Mouse (Mus musculus) thymus, postnatal 10 days (tissue): ENCODE results near the gene Pno1.
"Not testable (repeated sequence)": the region's sequence is repeated elsewhere in the genome, so short reads cannot be mapped to it uniquely, and the experiment has no call there.

Experiments used
- DNase-seq, 2 experiments: peaks; one replicate each; pipeline ENCODE4 v3.0.0; 2021; ENCODE audit warnings: low spot score in 2 of 2

Gene Pno1

DNA sequence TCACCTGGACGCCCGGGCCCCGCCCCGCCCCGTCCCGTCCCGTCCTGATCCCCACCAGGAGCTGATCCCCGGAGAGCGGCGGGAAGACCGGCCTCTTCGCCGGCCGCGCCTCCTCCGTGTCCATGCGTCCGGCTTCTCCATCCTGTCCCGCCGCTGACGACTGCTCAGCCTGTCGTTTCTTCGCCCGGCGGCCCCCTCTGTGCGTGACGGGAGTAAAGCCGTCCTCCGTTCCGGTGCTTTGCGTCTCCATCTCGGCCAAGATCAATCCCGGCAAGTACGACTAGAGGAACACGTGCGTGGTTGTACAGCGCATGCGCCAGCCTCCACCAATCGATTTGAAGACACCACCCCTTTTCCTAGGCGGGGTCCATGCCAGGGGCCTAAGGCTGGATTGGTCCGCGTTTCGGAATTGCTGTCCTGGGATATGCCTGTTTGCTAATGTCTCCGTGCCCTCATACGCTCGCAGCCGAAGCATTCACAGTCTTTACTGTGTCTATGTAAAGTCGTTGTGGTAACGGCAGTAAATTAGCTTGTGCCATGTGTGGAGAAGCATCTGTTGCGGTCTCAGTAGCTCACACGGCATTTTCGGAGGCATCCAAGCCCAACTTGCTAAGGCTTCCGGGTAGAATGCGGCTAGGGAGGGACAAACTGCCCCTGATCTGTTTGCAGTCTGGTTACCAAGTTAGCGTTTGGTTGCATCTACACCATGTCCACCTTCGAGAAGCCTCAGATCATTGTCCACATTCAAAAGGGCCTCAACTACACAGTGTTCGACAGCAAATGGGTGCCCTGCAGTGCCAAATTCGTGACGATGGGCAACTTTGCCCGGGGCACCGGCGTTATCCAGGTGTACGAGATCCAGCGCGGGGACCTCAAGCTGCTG is at the start of gene Pno1:
Gene Pno1 (minus strand): TSS at position 311 of the 883 bp plus-strand sequence.
- peak; percentile 92 to 93 for DNase-seq

DNA sequence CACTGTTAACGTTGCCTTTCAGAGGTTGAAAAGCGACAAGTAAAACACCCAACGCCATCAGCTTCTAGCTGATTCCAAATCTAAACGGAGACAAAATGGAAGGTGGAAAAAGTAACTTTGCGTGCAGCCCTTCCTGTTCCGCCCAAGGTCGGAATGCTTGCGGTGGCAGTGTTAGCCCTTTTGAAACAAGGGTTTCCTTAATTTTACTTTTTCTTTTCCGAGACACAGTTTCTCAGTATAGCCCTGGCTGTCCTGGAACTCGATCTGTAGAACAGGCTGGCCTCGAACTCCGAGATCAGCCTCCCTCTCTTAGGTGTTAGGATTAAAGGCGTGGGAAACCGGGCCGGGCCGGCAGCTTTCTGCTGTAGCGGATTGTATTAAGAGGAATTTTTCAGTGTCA is 46.5 kb upstream of the Pno1 start:
- peak in 1 of 2 experiments; percentile 25 for DNase-seq

DNA sequence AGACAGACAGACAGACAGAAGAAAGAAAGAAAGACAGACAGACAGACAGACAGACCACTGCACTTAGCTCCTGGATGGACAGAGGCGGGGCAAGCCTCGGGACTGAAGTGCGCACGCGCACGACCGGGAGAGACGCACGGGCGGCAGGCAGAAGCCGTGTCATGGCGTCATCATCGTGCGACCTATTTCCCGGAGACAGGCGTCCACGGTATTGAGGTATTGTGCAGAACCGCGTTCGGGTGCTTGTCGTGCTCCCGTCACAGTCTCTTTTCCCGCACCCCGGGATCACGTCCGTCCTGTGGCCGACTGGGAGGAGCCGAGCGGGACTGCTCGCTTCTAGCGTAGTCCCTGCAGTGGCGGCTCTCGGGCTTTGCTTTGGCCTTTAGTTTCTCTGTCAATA is 46.1 kb upstream of the Pno1 start, which contains the start of gene C1d:
Gene C1d (plus strand): TSS at position 137 of the 400 bp plus-strand sequence.
- peak; percentile 89 to 94 for DNase-seq

DNA sequence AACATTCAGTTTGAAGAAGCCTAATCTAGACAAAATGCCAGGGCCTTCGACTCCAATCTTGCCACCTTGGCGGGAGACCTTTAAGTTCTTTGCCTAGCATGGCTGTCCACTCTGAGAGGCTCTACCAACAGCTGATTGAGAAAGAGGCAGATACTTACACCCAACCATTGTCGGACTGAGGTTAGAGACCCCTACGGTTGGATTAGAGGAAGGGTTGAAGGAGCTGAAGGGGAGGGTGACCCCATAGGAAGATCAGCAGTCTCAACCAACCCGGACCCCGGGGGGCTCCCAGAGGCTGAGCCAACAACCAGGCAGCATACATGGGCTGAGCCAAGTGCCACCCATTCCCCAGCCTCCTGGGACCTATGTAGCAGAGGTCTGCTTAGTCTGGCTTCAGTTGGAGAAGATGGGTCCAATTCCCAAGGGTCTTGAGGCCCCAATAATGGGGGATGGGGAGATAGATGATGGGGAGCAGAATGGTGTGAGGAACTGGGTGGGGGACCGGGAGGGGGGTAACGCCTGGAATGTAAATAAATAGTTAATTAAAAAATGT is 45.5 kb upstream of the Pno1 start:
- peak in 1 of 2 experiments; percentile 17 for DNase-seq

DNA sequence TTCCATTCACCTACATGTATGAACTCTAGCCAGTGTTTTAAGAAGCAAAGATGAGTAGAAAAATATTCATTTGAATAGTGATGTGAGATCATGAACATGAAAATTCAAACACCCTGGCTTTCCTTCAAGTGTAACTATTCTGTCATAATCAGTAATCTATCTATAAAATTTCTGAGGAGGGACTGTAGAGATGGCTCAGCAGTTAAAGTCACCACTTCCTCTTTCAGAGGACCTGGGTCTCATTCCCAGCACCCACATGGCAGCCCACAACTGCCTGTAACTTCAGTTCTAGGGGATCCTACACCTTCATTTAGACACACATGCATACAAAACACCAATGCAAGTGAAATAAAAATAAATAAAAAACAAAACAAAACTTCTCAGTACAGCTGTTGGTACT is 37.3 kb upstream of the Pno1 start:
- no peak for DNase-seq

DNA sequence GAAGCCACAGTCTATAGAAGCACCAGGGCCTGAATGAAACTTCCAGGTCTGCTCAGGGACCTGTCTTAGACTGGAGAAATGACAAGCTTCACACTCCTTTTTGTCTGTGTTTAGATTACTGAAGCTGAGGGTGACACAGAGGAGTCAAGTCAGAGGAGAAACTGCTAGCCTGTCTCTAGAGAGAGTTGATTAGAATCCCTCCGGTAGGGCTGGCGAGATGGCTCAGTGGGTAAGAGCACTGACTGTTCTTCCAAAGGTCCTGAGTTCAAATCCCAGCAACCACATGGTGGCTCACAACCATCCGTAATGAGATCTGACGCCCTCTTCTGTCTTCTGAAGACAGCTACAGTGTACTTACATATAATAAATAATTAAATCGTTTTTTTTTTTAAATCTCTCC is 27.2 kb upstream of the Pno1 start:
- not testable (repeated sequence) for DNase-seq

DNA sequence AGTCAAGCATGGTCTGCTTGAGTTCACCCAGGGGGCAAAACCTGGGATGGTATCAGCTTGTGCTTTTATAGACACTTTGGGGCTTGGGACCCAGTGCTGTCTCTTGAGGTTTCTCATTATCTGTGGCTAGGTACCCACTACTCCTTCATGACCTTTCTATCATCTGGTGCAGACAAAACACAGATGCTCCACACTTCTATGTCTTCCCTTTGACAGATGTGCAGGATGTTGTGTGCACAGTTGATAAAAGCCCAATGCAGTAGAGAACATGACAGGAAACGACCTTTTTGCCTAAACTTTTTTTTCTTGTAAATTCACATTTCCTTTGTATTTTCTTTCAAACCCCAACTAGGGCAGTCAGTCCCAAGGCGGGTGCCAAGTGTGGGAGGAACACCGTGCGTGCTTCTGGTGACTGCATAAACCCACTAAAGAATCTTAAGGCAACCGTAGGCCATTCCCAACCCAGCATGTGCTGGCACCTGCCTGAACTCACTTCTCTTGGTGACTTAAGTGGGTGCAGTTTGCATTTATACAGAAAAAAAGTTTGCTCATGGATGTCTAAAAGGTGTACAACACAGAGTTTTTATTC is 25.2 kb upstream of the Pno1 start:
- peak; percentile 20 to 42 for DNase-seq

DNA sequence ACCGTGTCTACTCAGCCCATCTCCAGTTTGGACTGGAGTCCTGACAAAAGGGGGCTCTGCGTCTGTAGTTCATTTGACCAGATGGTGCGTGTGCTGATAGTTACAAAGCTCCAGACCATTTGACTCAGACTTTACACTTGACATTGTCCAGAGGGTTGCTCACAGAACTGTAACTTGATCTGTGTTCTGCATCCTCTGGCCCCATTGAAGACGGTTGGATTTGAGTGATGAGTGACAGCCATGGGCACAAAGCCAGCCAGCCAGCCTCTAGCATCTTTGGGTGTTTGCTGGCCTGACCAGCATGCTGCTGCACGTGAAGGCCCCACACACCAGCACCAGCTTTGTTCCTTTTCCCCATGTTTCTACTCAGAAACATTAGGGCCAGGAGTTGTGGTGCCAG is 21.4 kb upstream of the Pno1 start:
- DNase-seq, result no peak

DNA sequence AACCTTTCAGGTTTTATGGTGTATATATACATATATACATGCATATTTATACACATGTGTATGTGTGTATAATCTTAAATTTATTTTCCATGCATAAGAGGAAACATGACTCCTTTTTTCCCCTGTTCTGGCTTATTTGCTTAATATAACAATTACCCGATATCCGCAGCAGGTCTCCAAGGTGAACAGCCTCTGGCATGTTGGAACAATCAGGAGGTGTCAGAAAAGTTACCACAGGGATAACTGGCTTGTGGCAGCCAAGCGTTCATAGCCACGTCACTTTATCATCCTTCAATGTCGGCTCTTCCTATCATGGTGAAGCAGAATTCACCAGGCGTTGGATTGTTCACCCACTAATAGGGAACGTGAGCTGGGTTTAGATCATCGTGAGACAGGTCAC is 9.8 kb upstream of the Pno1 start:
- no peak for DNase-seq

DNA sequence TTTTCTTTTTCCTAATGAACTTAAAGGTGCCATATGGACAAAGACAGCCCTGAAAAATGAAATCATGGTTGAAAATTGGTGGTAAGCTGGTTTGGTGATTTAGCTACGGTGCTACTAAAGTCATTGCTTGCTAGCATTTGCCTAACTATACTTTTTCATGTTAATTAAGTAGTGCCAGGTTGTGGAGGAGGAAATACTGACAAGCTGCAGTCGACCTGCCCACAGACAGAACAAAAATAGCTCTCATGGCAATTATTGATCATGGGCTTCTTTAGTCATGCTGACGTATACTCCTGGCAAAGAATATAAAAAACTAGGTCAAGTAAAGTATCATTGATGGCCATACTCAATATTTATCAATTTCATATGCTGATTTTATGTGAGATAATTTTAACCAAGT is 4.1 kb upstream of the Pno1 start:
- no peak for DNase-seq

DNA sequence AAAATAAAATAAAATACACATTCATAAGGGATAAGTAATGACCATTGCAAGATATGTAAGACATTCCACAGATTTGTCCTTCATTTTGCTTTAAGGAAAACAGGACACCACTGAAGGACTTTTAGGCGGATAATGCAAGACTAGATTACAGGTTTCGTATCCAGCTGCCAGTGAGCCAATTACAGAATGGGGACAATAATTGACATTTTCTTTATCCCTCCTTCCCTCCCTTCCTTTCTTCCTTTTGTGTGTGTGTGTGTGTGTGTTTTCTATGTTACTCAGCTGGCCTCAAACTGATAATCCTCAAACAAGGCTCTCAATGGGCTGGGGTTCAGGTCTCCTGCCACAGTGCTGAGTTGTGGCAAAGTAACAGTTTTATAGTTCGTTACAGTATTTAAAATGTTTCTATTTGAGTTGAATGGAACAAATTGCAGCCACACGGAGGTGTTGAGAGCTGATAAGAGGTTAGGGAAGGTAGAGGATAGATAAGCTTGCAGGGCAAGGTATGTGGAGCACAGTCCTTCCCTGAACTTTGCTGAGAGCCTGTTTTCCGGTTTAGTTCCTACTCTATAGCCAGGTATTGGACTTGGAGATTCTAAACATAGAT is 1.6 kb upstream of the Pno1 start:
- DNase-seq, result no peak

DNA sequence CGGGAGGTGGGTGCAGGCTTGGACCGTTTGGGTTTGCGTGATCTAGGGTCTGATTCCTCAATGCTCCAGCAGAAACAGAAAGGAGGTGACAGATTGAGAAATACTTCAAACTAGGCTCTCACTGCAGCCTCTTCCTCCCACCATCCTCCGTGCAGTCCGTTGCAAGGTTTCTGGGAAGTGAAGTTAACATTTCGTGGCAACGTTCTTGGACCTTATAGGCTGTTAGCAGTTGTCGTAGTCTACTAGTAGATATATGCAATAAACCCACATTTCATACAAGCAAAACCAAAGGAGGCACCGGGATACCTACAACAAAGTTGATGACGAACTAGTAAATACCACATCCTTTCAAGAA is 750 bp upstream of the Pno1 start:
- DNase-seq, result no peak

DNA sequence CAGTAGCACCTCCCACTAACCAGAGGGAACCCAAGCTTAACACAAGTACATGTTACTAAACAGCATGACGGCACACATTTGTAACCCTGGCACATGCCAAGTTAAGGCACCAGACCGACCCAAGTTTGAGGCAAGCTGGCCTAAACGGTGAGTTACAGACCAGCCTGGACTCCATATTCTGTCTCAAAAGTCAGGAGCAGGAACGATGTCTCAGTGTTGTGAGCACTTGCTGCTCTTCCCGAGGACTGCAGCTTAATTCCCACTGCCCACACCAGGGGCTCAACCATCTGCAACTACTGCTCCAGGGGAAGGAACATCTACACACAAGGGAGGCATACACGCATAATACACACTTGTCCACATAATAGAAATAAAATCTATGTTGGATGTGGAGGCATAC is 8.9 kb downstream of the Pno1 start:
- DNase-seq, result no peak

DNA sequence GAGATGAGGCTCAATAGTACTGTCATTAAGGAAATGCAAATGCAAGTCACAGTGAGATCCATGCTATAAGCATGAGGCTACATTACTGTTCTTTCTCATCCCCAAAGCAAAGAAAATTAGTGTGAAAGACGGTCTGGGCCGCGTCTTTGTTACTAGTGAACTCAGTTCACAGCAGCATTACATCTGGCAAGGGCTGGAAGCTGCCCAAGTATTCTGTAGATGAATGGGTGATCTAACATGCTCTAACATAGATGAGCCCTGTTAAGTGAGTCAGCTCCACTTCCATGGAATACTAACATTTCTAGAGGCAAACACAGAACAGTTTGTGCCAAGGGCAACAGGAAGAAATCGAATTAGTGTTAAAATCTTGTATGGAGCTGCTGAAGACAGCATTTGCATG is 10.4 kb downstream of the Pno1 start:
- DNase-seq, result no peak

DNA sequence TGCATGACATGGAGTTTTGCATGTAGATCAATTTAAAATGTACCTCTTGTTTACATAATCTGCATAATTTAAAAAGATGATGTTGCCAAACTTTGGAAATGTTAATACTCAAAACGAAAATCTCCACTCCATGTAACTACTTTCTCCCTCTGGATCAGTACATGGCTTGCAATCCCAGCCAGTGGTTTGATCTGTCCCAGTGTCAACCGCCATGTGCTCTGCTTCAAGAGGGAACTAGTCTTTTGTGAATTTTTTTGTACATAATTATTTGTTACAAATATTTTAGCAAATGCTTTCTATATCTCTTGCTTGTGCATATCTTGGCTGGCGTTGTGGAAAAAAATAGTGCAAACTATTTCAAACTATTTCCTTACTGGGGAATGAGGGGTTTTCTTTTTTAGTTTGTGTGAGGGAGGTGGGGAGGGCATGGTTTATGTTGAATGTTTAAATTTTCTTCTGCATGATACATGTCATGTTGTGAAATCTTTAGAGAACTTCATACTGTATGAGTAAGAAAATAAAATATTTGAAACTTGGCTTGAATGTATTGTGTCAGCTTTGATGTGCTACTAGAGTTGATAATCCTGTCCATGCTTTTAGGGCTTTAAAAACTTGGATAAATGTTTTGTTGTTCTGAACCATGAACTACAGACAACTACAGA is 11.4 kb downstream of the Pno1 start:
- DNase-seq, result no peak

DNA sequence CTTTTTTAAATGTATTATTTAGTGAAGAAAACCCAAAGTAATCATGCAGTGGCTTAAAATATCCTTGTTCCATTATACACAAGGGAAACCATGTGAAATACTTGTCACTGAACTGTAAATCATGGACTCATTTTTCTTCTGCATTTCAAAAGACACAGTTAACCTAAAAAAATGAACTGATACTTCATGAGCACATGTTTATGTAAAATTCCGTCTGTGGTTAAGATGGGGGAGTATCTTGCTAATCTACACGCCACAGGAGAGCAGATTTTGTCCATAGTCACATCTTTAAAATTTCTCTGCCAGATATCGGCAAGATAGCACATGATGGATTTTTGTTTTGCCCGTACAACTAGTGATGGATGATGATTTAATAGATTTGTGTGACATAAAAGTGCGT is 12.2 kb downstream of the Pno1 start:
- DNase-seq, result no peak

DNA sequence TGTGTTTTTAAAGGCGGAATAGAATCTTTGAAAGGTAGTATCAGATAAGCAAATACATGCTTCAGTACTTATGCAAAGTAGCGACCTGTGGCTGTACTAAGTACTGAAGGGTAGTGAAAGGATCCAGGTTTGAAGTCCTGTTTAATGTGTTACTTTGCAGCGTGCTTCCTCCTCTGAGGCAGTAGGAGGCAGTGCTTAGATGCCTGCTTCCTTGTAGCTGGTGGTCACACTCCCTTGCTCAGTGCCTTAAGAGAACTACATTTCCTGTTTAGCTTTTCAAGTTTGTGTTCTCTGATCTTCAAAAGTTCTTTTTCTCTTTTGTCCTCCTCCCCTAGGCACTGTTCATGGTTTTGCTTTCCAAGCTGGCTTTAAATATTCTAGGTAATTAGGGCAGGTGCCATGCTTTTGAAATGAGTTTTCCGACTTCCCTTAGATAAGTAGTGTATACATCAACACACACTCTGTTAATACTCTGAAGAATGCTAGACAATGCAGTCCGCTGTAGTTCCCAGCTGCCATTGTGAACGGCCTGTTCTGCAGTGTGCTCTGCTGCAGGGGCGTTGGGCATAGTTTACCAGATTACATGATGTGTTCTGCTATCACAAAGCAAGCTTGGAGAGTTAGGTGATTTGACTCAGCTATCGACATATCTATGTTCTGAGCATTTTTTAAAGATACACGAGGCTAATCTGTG is 19.1 kb downstream of the Pno1 start:
- peak in 1 of 2 experiments; percentile 33 for DNase-seq

DNA sequence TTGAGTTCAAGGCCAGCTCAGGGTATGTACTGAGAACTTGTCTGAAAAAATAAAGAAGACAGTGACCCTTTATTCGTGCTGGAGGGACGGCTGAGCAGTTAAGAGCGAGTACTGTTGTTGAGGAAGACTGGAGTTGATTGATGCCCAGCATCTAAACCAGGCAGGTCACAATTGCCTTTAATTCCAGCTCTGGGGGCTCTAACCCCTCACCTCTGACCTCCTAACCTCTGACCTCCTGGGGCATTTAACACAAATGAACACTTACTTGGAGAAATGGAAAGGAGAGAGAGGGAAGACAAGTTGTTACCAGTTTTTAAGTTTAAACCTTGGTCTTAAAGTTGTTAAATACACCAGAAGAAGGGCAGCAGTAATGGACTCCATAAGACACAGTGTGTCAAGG is 22.6 kb downstream of the Pno1 start:
- no peak for DNase-seq

DNA sequence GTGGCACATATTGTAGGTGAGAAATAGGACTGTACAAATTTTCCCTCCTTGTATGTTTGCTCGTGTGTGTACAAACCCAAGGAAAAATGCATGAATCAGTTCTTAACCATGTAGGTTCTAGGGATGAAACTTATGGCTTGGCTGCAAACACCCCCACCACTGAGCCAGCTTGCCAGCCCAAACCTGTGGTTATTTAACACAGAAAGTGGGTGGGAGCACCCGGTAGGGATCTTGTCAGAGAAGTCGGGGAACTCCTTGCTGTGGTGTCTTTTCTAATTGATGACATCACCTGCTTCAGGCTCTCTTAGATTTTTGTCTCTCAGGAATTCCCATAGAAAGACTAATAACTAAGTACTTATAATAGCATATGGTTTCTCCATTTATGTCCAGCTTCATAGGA is 23.7 kb downstream of the Pno1 start:
- no peak for DNase-seq

DNA sequence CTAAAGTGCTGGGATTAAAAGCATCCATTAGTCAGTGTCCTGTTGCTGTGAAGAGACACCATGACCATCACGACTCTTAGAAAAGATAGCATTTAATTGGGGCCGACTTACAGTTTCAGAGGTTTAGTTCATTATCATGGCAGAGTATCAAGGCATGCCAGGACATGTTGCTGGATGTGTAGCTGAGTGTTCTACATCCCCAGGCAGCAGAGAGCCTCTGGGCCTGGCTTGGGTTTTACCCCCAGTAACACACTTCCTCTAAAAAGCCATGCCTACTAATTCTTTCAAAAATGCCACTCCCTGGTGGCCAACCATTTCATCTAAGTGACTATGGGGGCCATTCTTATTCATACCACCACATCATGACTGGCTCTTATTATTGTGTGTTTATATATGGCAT is 28.2 kb downstream of the Pno1 start:
- DNase-seq, result no peak

DNA sequence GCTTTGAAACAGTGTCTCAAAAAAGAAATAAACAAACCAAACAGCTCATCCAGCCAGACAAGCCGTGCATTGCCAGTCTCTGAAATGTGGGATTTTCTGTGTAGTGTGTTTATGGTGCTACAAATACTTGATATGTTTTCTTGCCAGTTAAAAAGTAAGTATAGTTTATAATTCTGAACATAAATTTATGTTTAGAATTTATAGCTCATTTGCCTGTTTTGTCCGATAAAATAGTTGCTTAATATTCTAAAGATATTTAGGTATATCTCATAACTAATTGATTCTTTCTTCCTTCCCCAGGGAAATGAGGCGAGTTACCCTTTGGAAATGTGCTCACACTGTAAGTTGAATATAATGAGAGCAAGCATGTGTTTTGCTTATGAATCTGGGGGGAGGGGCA is 29.6 kb downstream of the Pno1 start, which contains the start of gene Wdr92:
Gene Wdr92 (plus strand): TSS at position 301 of the 400 bp plus-strand sequence.
- DNase-seq, result no peak
